Mouse (Mus musculus) limb, embryonic 15.5 days (tissue): ENCODE data around the gene Fam131a. TPM values are rescaled to one million over a fixed set of nuclear protein-coding genes. Genes with fewer than 3 reads are reported as not detected.
"Not testable (repeated sequence)": the region's sequence is repeated elsewhere in the genome, so short reads cannot be mapped to it uniquely, and the experiment has no call there.

Experiments used
- ATAC-seq: fragments of 200-750 bp; cut with Nextera tagmentation; 2 replicates; pipeline ENCODE4 v1.8.0; 2017; ENCODE audit warnings: low read depth, moderate TSS enrichment; ENCODE audit not compliant: insufficient number of reproducible peaks, low FRiP score, low TSS enrichment
- H3K27ac ChIP-seq: fragments of 300-500 bp; sonication (generic); 2 replicates; pipeline ENCODE4 v1.5.1; 2015; ENCODE audit warnings: moderate library complexity, mild to moderate bottlenecking, inconsistent platforms
- H3K27me3 ChIP-seq: fragments of 300-500 bp; sonication (generic); 2 replicates; pipeline ENCODE4 v1.6.1; 2015; ENCODE audit warnings: inconsistent platforms
- H3K36me3 ChIP-seq: fragments of 300-500 bp; sonication (generic); 2 replicates; pipeline ENCODE4 v1.6.1; 2015; ENCODE audit warnings: inconsistent platforms
- H3K4me1 ChIP-seq: fragments of 300-500 bp; sonication (generic); 2 replicates; pipeline ENCODE4 v1.6.1; 2015; ENCODE audit warnings: inconsistent platforms
- H3K4me2 ChIP-seq: fragments of 300-500 bp; sonication (generic); 2 replicates; pipeline ENCODE4 v1.6.1; 2015; ENCODE audit warnings: mild to moderate bottlenecking, inconsistent platforms
- H3K4me3 ChIP-seq: fragments of 300-500 bp; sonication (generic); 2 replicates; pipeline ENCODE4 v1.5.1; 2015; ENCODE audit warnings: mild to moderate bottlenecking, inconsistent platforms
- H3K9ac ChIP-seq: fragments of 300-500 bp; sonication (generic); 2 replicates; pipeline ENCODE4 v1.6.1; 2015; ENCODE audit warnings: inconsistent platforms
- H3K9me3 ChIP-seq: fragments of 300-500 bp; sonication (generic); 2 replicates; pipeline ENCODE4 v1.6.1; 2016; ENCODE audit warnings: inconsistent platforms
- WGBS: fragments of 180-500 bp; shearing (Covaris S2); methylation state at CpG from one replicate; pipeline ENCODE4 v1.1.7; 2015; 5-methylcytosine and 5-hydroxymethylcytosine counted together
- polyA plus RNA-seq: library from polyadenylated mRNA; unstranded; fragments of >200 nt; fragmentation: Nextera tagmentation; extraction: Ambion mirVana; gene quantifications from 2 replicates; pipeline ENCODE4 v1.2.1, GENCODE M21; 2015

Gene Fam131a
- polyA plus RNA-seq: 12.8 and 13.2 TPM in 2 replicates

DNA sequence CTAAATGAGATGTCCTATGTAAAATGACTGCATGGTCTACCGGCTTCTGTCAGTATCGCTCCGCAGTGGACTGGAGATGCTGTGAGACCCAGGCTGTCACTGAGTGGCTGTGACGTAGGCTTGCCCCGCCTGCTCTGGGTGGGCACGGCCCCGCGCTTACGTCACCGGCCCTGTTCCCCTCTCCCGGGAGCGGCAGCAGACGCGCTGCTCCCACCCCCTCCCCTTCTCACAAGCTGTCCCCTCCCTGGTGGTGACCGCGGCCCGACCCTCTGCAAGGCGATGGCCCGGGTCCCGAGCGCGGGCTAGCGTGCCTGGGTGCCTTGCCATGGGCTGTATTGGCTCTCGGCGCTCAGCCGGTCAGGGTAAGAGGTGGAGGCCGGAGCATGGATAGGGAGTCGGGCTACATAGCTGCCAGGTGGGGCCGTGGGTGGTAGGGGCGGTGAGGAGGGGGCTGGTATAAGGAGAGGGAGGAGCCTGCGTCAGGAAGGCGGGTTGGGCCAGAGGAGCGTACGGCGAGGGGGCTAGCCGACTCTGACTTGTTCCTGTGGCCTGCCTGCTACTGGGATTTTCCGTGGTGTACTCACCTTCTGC is at the start of gene Fam131a:
TSS of gene Fam131a (plus strand) at position 131 of the 591 bp plus-strand sequence.
- Histone ChIP-seq H3K27ac (peak within 1 kb of the TSS; percentile 94), H3K36me3 (peaks cover 42% of the 10 kb centered on the region), H3K9ac (peak within 1 kb of the TSS; percentile 61), H3K4me3 (peak within 1 kb of the TSS; percentile 65), H3K4me1 (peaks cover 46% of the 10 kb centered on the region), H3K27me3 (no peaks in the 10 kb centered on the region), H3K9me3 (no peaks in the 10 kb centered on the region), H3K4me2 (peak within 1 kb of the TSS; percentile 86)
- ATAC-seq: peak; percentile 89
- under 1% methylated on average over 34 of the region's 37 CpGs for whole genome bisulfite sequencing

DNA sequence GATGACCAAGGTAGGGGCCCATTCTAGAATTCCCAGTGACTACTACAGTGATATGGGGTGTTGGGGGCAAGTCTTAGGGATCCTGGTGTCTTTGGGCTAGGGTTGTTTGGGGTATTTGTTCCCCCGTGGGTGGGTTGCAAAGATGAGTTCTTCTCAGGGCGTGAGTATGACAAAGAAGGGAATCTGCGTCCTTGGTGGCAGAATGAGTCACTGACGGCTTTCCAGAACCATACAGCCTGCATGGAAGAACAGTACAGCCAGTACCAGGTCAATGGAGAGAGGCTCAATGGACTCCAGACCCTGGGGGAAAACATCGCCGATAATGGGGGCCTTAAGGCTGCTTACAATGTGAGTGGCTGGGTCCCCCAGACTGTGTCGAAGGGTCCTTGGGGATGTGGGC is 49.1 kb upstream of the Fam131a start:
- 84% methylated on average over 7 of the region's 7 CpGs for WGBS
- Histone ChIP-seq H3K27me3 (no peaks in the 10 kb centered on the region), H3K27ac (no peak overlapping the region), H3K4me2 (no peak overlapping the region), H3K9me3 (no peaks in the 10 kb centered on the region), H3K36me3 (no peaks in the 10 kb centered on the region), H3K4me3 (no peak overlapping the region), H3K9ac (no peak overlapping the region), H3K4me1 (0 out of 2 replicates have a peak, but pooled peaks cover 2% of the 10 kb centered on the region)
- no peak for ATAC-seq

DNA sequence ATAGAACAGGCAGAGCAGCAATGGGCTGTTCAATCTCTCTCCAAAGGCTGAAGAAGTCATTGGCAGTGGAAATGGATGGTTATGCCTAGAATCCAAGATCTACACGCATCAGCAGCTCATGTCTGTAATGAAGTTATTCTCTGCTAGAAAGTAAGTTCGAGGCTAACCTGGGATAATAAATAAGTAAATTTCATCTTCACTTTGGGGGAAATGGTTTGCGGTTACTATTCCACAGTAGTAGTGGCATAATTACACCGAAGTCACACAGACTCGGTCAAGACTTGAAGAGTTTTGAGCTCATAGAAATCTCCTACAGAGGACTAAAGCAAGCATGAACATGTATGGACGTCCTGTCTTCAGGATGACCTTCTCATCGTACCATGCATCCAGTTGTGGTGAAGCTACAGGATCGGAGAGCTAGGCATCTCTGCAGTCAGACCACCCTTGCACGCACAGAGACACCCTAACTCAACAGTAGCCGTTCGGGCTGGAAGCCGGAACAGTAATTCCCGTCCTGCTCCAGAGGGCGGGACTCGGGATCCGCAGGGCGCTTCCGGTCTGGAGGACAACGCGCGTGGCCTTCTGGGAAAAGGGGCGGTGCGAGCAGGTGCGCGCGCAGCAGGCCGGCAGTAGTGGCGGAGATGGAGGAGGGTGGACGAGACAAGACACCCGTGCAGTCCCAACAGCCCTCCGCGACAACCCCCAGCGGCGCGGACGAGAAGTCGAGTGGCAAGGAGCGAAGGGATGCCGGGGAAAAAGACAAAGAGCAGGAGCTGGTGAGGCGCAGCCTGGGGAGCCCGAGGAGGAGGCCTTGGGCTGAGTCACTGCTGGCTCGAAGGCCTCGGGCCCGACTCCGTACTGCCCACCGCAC is 41.7 kb upstream of the Fam131a start, which contains the start of gene Psmd2:
TSS of gene Psmd2 (plus strand) at position 577 of the 871 bp plus-strand sequence.
- Histone ChIP-seq H3K27me3 (no peaks in the 10 kb centered on the region), H3K4me2 (peak within 1 kb of the TSS; percentile 76), H3K27ac (peak within 1 kb of the TSS; percentile 67), H3K4me3 (peak within 1 kb of the TSS; percentile 74), H3K9me3 (no peaks in the 10 kb centered on the region), H3K4me1 (peaks cover 13% of the 10 kb centered on the region), H3K9ac (peak within 1 kb of the TSS; percentile 80), H3K36me3 (peaks cover 21% of the 10 kb centered on the region)
- peak; percentile 87 for ATAC-seq
- WGBS: 2% methylated on average over 46 of the region's 46 CpGs

DNA sequence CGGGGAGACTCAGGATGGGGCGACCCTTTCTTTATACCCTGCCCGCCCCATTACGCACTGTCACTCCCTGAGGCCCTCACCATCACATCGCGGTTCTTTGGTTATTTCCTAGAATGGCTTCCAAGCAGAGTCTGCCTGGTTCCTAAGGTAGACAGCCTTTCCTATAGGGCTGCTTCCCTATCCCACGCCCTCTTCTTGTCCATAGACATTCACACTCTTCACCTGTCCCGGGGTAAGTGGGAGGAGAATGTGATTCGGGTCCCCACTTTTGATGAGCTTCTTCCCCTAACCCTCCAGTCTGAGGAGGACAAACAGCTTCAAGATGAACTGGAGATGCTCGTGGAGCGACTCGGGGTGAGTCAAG is 41.1 kb upstream of the Fam131a start:
- 10% methylated on average over 12 of the region's 12 CpGs for WGBS
- Histone ChIP-seq H3K9me3 (no peaks in the 10 kb centered on the region), H3K9ac (peak overlapping the region; percentile 80), H3K4me3 (peak overlapping the region; percentile 74), H3K27ac (peak overlapping the region; percentile 43; the same call in 1 of the 2 replicates), H3K4me2 (peak overlapping the region; percentile 76), H3K4me1 (peaks cover 13% of the 10 kb centered on the region), H3K27me3 (no peaks in the 10 kb centered on the region), H3K36me3 (peaks cover 27% of the 10 kb centered on the region)
- no peak for ATAC-seq

DNA sequence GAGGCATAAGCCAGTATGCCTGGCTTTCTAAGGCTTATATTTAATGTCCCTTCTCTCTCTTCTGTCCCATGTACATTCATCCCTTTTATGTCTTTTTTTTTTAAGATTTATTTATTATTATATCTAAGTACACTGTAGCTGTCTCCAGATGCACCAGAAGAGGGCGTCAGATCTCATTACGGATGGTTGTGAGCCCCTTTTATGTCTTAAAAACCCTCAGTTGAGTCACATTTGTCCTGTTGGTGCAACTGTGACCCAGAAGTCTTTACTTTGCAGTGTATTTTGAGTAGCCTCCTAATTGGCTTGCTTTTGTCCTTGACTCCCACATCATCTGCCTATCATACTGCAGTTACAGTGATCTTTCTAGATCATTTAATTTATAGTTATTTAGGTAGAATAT is 39.7 kb upstream of the Fam131a start:
- H3K9me3 ChIP-seq: no peaks in the 10 kb centered on the region
- no peak for ATAC-seq
- H3K4me1 ChIP-seq: peaks cover 13% of the 10 kb centered on the region
- no peak overlapping the region for H3K4me3 ChIP-seq
- H3K4me2 ChIP-seq: no peak overlapping the region
- no peaks in the 10 kb centered on the region for H3K27me3 ChIP-seq
- no peak overlapping the region for H3K27ac ChIP-seq
- H3K36me3 ChIP-seq: peaks cover 41% of the 10 kb centered on the region
- WGBS: 51% methylated on average over 2 of the region's 2 CpGs
- no peak overlapping the region for H3K9ac ChIP-seq

DNA sequence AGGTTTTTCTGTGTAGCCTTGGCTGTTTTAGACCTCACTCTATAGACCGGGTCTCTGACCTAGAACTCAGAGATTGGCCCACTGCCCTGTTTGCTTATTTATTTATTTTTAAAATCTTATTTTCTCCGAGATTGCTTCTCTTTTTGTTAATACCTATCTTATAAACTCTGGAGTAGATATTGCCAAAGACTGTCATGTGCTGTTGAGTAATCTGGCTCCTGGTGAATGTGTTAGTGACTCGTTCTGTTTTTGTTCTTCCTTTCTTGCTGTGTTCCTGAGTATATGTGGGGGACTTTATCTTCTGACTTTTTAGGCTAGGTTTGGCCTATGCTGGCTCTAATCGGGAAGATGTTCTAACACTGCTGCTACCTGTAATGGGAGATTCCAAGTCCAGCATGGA is 35.4 kb upstream of the Fam131a start:
- no peak for ATAC-seq
- peaks cover 82% of the 10 kb centered on the region for H3K36me3 ChIP-seq
- no peak overlapping the region for H3K27ac ChIP-seq
- no peak overlapping the region for H3K4me3 ChIP-seq
- no peak overlapping the region for H3K4me2 ChIP-seq
- H3K4me1 ChIP-seq: peaks cover 5% of the 10 kb centered on the region
- WGBS: 88% methylated on average over 4 of the region's 4 CpGs
- H3K9me3 ChIP-seq: no peaks in the 10 kb centered on the region
- no peak overlapping the region for H3K9ac ChIP-seq
- H3K27me3 ChIP-seq: no peaks in the 10 kb centered on the region

DNA sequence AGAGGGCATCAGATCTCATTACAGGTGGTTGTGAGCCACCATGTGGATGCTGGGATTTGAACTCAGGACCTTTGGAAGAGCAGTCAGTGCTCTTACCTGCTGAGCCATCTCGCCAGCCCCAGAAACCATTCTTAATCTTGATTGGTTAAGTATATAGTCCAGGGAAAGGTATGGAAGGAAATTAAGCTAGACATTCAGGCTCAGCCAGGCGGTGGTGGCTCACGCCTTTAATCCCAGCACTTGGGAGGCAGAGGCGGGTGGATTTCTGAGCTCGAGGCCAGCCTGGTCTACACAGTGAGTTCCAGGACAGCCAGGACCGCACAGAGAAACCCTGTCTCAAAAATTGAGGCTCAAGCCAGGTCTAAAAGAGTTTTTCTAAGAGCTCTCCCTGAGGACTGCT is 25.0 kb upstream of the Fam131a start, which contains the start of gene Eif4g1:
TSS of gene Eif4g1 (plus strand) at position 301 of the 400 bp plus-strand sequence.
- H3K4me2 ChIP-seq, H3K27ac ChIP-seq, H3K27me3 ChIP-seq, H3K9me3 ChIP-seq, H3K4me3 ChIP-seq, H3K9ac ChIP-seq, H3K4me1 ChIP-seq, ATAC-seq: not testable (repeated sequence)
- WGBS: 92% methylated on average over 6 of the region's 6 CpGs
- peaks cover 12% of the 10 kb centered on the region for H3K36me3 ChIP-seq

DNA sequence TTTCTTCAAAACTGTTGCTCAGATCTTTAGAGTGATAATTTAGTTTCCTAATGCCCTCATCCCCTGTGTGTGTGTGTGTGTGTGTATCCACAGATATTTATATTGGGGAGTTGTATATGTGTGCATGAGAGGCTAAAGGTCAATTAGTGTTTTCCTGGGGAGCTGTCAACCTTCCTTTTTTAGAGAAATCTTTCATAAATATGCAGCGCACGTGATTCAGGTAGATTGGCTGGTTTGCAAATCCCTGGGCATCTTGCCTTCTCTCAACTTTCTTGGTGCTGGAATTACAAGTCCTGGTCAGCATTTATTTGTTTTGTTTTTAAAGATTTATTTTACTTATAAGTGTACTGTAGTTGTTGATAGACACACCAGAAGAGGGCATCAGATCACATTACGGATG is 22.8 kb upstream of the Fam131a start:
- Histone ChIP-seq H3K9ac (no peak overlapping the region), H3K27me3 (no peaks in the 10 kb centered on the region), H3K4me1 (peaks cover 21% of the 10 kb centered on the region), H3K36me3 (peaks cover 7% of the 10 kb centered on the region), H3K9me3 (no peaks in the 10 kb centered on the region), H3K4me2 (no peak overlapping the region), H3K4me3 (no peak overlapping the region), H3K27ac (no peak overlapping the region)
- WGBS: 89% methylated on average over 3 of the region's 3 CpGs
- no peak for ATAC-seq

DNA sequence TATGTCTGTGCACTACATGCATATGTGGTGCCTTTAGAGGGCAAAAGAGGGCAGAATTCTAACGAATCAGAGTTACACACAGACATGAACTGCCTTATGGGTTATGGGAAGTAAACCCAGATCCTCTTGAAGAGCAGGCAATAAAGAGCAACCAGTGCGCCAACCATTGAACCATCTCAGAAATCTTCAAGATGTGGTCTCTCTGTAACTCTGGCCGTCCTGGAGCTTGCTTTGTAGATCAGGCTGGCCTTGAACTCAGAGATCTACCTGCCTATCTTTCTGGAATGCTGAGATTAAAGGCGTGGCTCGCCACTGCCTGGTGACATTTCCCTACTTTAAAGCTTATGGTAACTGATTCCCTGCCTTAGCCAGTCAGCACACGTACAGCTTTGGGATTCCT is 21.2 kb upstream of the Fam131a start:
- H3K4me3 ChIP-seq: peak overlapping the region; percentile 96
- H3K27ac ChIP-seq: peak overlapping the region; percentile 93; the same call in 1 of the 2 replicates
- no peak overlapping the region for H3K9ac ChIP-seq
- no peaks in the 10 kb centered on the region for H3K27me3 ChIP-seq
- H3K9me3 ChIP-seq: no peaks in the 10 kb centered on the region
- no peak for ATAC-seq
- WGBS: 21% methylated on average over 6 of the region's 6 CpGs
- peaks cover 23% of the 10 kb centered on the region for H3K36me3 ChIP-seq
- H3K4me1 ChIP-seq: peaks cover 22% of the 10 kb centered on the region
- H3K4me2 ChIP-seq: peak overlapping the region; percentile 80

DNA sequence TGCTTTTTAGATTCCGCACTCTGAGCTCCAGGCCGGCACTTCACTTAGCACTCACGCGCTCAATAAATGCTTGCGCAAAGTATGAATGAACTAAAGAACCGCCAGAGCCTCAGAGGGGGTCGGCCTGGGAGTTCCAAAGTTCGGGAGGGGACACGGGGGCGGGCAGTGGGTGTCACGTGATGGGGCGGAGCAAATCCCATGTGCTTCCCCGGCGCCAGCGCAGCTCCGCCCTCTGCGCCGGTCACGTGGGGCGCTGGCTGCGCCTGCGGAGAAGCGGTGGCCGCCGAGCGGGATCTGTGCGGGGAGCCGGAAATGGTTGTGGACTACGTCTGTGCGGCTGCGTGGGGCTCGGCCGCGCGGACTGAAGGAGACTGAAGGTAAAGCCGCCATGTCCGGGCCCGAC is 20.5 kb upstream of the Fam131a start:
- WGBS: under 1% methylated on average over 35 of the region's 38 CpGs
- H3K9ac ChIP-seq: peak overlapping the region; percentile 89
- peak overlapping the region; percentile 96 for H3K4me3 ChIP-seq
- H3K4me1 ChIP-seq: peaks cover 25% of the 10 kb centered on the region
- no peaks in the 10 kb centered on the region for H3K27me3 ChIP-seq
- no peaks in the 10 kb centered on the region for H3K9me3 ChIP-seq
- peak overlapping the region; percentile 93 for H3K27ac ChIP-seq
- peaks cover 29% of the 10 kb centered on the region for H3K36me3 ChIP-seq
- H3K4me2 ChIP-seq: peak overlapping the region; percentile 80
- peak; percentile 97 for ATAC-seq

DNA sequence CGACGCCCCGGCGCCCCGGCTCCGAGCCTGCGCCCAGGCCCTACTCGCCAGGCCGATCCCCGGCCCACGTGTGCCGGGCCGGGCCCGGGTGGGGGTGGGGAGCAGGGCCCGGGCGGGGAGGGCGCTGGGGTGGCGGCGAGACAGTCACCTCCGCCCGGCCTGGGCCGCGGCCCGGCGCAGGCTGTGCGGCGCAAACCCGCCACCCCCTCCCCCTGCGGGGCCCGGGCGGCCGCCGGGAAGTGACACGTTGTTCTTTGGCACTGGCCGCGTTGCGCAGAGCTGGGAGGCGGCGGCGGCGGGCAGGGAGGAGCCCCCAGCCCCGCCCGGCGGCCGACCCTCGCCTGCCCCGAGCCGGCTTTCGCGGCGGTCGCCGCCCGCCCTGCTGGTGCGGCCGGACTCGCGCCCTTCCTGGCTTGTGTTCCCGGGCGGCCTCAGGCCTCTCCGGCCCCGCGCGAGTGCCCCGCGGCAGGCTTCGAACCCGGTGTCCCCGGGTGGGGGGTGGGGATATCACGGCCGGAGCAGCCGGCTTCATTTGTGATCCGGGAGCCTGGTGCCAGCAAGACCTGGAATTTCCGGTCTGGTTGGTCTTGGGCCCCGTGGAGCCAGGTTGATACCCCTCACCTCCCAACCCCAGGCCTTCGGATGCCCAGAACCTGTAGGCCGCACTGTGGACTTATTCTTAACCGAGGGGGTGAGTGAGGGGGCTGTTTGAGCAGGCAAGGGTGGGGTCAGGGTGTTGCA is 19.9 kb upstream of the Fam131a start:
- Histone ChIP-seq H3K4me1 (peaks cover 31% of the 10 kb centered on the region), H3K27me3 (no peaks in the 10 kb centered on the region)
- under 1% methylated on average over 50 of the region's 78 CpGs for WGBS

More for the DNA sequence above, 19.9 kb upstream of the Fam131a start:
- Histone ChIP-seq H3K36me3 (peaks cover 36% of the 10 kb centered on the region), H3K9me3 (no peaks in the 10 kb centered on the region), H3K4me2 (peak overlapping the region; percentile 80), H3K27ac (peak overlapping the region; percentile 93), H3K9ac (peak overlapping the region; percentile 89), H3K4me3 (peak overlapping the region; percentile 96)
- peak; percentile 76; the same call in 1 of the 2 replicates for ATAC-seq
